Mouse (Mus musculus) cerebellum, postnatal 25 days (tissue): ENCODE measurements around the gene Nrtn.

ENCODE experiments used
- DNase-seq, 2 experiments: peaks; one replicate each; pipeline ENCODE4 v3.0.0; 2021; ENCODE audit warnings: mixed read lengths in 2 of 2

Gene Nrtn

DNA sequence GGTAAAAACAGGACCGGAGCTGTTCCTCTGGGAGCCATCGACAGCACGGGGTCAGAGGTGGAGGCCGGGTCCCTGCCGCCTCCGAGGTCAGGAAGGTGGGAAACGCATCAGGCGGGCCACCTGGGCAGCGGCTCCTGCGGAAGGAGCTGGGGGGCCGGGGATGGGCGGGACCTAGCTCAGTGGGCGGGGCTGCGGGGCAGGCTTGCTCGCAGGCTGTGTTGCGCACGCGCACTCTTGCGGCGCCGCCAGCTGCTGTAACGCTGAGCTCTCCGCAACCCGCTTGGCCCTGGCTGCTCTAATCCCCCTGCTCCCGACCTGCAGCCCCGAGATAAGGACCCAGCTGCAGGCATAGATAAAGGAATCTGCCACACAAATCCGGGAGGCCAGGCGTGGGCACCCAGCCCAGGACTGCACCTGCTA, 4.7 kb upstream of the Nrtn start:
- peak; percentile 92 to 96 for DNase-seq

- DNase-seq: peak in 1 of 2 experiments; percentile 49
Measured at GRCm38 (mm10) chr17:56761077-56761476, 3.7 kb upstream of the Nrtn start.

GRCm38 (mm10) chr17:56759261-56759660, 1.9 kb upstream of the Nrtn start:
- no peak for DNase-seq

GRCm38 (mm10) chr17:56758132-56758531, 802 bp upstream of the Nrtn start:
- DNase-seq: peak; percentile 63 to 82

- DNase-seq: peak in 1 of 2 experiments; percentile 34
Measured at GRCm38 (mm10) chr17:56756703-56757399, 479 bp downstream of the Nrtn start.

- no peak for DNase-seq
Measured at GRCm38 (mm10) chr17:56754271-56755185, 2.8 kb downstream of the Nrtn start.

DNA sequence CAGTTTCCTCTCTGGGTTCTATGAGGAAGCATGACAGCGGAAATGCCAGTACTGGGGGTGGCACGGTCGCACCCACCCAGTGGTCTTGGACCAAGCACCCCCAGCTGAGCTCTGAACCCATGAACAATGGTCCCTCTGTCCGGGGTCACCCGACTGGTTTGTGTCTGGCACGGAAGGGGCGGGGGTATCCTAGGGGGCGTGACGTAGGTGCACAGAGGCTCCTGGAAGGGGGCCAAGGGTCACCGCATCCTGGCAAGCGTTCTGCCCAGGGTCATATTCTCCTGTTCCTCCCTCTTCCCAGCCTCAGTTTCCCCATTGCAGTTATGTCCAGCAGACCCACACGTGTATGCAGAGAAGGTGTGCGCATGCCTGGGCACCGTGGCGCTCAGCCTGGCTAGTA, 3.9 kb downstream of the Nrtn start:
- DNase-seq: no peak

DNA sequence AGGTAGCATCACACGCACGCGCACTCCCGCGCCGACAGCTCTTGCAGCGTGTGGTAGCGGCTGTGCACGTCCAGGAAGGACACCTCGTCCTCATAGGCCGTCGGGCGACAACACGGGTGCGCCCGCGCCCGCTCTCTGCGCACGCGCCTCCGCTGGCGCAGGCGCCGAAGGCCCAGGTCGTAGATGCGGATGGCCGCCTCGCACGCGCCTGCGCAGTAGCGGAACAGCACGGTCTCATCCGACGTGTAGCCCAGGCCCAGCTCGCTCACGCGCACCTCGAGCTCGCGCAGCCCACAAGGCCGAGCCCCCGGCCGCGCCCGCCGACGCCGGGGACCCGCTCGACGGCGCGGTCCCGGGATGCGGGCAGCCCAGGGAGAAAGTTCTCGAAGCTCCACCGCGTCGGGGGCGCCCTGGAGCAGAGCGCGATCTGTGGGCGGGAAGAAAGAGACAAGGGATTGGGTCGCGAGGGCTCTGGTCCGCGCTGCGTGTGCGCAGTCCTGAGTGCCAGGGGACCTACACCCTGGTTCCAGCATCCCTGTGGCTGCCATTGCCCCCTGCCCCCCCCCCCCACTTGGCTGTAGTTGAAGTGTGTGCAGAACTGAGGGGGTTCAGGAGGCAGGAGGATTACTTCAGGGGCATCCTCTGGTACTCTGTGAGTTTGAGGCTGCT, 5.8 kb downstream of the Nrtn start:
- DNase-seq: no peak

DNA sequence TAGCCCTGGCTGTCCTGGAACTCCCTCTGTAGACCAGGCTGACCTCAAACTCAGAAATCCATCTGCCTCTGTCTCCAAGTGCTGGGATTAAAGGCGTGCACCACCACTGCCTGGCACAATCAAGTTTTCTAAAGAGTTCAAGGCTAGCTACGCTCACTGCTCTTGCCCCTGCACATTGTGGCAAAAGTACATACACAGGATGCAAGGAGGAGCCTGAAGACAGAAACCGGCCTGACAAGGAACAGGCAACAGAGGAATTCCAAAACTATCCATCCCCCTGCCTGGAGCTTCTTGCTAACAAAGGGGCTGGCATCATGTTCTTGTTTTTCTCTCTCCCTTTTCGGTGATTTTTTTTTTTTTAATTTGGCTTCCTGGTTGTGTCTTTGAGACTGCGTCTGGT, 13.2 kb downstream of the Nrtn start:
- DNase-seq: no peak

DNA sequence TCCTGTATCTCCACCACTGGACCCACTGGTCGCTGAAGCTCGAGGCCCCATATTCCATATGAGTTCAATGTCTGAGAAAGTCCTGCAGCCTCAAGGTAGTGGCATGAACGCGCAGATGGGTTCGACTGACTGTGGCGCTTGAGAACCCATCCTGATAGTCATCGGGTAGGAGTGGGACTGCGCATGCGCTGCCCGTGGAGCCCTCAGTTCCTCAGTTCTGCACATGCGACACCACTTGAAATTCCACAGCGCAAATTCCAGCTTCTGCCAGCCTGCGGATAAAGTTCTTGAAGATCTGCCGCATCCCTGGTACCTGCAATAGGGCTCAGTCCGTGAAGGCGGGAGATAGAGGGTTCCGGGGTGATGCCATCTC, 16.6 kb downstream of the Nrtn start:
- DNase-seq: no peak

GRCm38 (mm10) chr17:56740118-56740787, 17.1 kb downstream of the Nrtn start:
- DNase-seq: no peak

DNA sequence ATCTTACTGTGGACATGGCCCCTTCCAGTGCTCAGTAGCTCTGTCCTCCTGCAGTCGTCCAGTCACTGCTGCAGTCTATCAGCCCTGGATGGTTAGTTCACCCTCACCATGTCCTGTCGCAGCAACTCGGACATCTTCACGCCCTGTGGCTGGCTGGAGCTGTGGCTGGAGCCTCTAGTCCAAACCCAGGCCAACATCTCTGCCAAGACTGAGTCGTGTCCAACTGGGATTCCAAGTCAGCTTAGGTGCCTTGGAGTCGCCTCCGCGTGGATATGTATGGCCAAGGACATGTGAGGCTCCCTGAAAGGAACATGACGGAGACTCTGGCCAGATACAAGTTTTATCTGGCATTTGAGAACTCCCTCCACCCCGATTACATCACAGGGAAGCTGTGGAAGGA, 19.1 kb downstream of the Nrtn start:
- DNase-seq: no peak

- no peak for DNase-seq
Measured at GRCm38 (mm10) chr17:56736534-56736933, 20.8 kb downstream of the Nrtn start.

DNA sequence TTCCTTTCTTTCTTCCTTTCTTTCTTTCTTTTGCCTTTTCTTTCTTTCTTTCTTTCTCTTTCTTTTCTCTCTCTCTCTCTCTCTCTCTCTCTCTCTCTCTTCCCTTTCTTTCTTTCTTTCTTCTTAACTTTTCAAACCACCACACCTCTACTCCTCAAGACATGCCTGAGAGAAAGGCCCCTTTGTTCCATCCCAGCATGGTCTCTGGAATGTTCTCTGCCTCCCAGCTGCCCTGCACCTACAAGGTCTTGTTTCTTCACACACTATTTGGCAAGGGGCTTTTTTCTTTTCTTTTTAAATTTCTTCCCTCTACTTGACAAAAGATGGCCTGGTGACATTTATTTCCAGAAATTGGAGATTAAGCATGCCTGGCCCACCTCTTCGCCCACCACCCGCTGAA, 27.7 kb downstream of the Nrtn start:
- no peak for DNase-seq

GRCm38 (mm10) chr17:56729151-56729550, 28.2 kb downstream of the Nrtn start:
- DNase-seq: peak; percentile 74 to 84

DNA sequence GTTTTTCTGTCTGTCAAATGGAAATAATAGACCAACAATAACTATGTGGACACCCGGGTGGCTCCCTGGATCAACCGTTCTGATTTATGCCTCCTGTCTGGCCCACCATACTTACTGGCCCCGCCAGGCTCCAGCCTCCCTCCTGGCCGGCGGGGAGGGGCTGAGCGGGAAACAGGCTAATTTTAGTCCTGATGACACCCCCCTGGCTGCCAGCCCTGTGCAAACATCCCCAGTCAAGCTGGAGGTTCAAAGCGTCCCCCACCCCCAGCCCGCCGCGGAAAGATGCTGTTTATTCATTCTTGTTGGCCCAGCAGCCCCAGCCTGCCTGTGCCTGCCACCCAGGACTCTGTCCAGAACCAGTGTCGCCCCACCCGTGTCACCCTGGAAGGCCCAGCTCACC, 29.2 kb downstream of the Nrtn start:
- no peak for DNase-seq

- DNase-seq: peak in 1 of 2 experiments; percentile 23
Measured at GRCm38 (mm10) chr17:56727659-56728058, 29.7 kb downstream of the Nrtn start.

GRCm38 (mm10) chr17:56727029-56727649, 30.2 kb downstream of the Nrtn start:
- DNase-seq: no peak

DNA sequence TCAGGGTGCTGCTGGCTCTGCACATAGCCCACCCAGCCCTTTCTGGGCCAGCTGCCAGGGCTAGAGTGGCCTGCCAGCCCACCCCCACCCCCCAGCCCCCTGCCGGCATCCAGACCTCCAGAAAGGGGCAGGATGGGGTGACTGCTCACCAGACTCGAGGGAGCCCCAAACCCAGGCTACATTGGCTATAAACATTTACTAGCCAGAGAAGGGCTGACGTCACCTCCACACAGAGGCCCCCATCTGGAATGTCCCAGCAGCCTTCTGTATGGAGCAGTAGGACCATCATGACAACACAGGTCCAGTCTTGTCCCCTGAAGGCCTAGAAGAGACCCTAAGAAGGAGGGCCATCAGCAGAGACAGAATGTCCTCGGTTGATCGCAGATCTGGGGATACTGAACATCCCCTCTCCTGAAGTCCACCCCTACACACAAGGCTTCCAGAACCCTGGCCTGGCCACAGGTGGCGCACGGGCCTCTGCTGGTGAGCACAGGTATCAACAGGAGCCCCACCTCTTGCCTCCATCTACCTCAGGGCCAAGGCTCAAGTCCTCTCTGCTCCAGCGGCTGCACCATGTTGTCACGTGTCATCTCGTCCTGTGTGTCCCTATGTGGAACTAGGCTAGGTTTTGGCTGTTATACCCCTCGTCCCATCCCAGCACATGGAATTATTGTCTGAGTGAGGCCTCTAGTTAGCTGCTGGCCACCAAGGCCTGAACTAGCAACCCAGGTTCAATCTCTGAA, 33.7 kb downstream of the Nrtn start:
- DNase-seq: peak in 1 of 2 experiments; percentile 7

GRCm38 (mm10) chr17:56722441-56722840, 34.9 kb downstream of the Nrtn start:
- DNase-seq: peak in 1 of 2 experiments; percentile 3

DNA sequence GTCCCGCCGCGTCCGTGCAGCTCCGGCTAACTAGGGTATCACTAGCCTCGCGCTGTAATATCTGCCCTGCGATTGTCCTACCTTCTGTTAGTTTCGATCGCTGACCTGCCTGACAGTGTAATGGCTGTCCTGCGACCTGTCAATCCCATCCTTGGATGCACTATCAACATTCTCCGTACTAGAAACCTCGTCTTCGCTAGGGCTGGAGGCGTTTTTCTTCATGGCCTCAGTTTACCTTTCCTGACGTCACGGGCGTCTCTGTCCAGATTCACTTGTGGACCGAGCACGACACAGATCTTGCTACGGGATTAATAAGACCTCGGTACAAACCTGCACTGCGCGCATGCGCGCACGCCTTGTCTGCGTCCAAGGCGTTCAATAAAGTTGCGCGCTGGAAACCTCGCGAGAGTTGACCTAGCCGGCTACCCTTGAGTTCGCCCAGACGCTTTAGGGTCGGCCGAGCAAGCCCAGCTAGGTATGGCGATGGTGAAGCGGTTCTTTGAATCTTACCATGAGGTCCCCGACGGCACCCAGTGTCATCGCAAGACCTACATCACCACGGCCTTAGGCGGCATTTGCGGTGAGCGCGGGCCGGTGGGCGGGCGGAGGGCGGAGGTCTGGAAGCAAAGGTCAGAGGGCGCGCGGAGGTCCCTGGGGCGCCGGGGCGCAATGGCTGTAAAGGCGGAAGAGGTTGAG, 39.8 kb downstream of the Nrtn start, which contains the start of the genes Ndufa11 and Vmac:
Gene Ndufa11 (plus strand): TSS at position 405 of the 696 bp plus-strand sequence.
Gene Vmac (minus strand): TSS at position 660 of the 696 bp plus-strand sequence.
- DNase-seq: peak; percentile 96 to 98
